Mouse (Mus musculus) midbrain, embryonic 12.5 days (tissue): ENCODE results near the gene Eps8l3. TPM values are rescaled to one million over a fixed set of nuclear protein-coding genes. Genes with fewer than 3 reads are reported as not detected.
A peak's percentile ranks its signal among the peaks of the same experiment; 100 is the strongest.

Experiments
- ATAC-seq: fragments of 200-750 bp; cut with Nextera tagmentation; 2 replicates; pipeline ENCODE4 v1.8.0; 2017; ENCODE audit warnings: low read depth, moderate TSS enrichment, moderate library complexity; ENCODE audit not compliant: low FRiP score
- H3K27ac ChIP-seq: fragments of 300-500 bp; sonication (generic); replicated peaks from 2 replicates; pipeline ENCODE4 v1.5.1; 2016; ENCODE audit warnings: mild to moderate bottlenecking
- H3K27me3 ChIP-seq: fragments of 300-500 bp; sonication (generic); 2 replicates; pipeline ENCODE4 v1.6.1; 2016; ENCODE audit warnings: mild to moderate bottlenecking
- H3K36me3 ChIP-seq: fragments of 300-500 bp; sonication (generic); 2 replicates; pipeline ENCODE4 v1.6.1; 2016
- H3K4me1 ChIP-seq: fragments of 300-500 bp; sonication (generic); 2 replicates; pipeline ENCODE4 v1.6.1; 2016
- H3K4me2 ChIP-seq: fragments of 300-500 bp; sonication (generic); replicated peaks from 2 replicates; pipeline ENCODE4 v1.6.1; 2016; ENCODE audit warnings: mild to moderate bottlenecking, moderate library complexity
- H3K4me3 ChIP-seq: fragments of 300-500 bp; sonication (generic); 2 replicates; pipeline ENCODE4 v1.5.1; 2016; ENCODE audit warnings: mild to moderate bottlenecking
- H3K9ac ChIP-seq: fragments of 300-500 bp; sonication (generic); replicated peaks from 2 replicates; pipeline ENCODE4 v1.6.1; 2016; ENCODE audit warnings: mild to moderate bottlenecking, moderate library complexity
- H3K9me3 ChIP-seq: fragments of 300-500 bp; sonication (generic); 2 replicates; pipeline ENCODE4 v1.6.1; 2016; ENCODE audit warnings: mild to moderate bottlenecking
- WGBS: fragments of 180-500 bp; shearing (Covaris S2); methylation state at CpG from one replicate; pipeline ENCODE4 v1.1.7; 2016; 5-methylcytosine and 5-hydroxymethylcytosine counted together
- polyA plus RNA-seq: library from polyadenylated mRNA; unstranded; fragments of >200 nt; fragmentation: Nextera tagmentation; extraction: Ambion mirVana; gene quantifications from 2 replicates; pipeline ENCODE4 v1.2.1, GENCODE M21; 2016

Eps8l3 gene
- polyA plus RNA-seq = not detected in 2 replicates

GRCm38 (mm10) chr3:107877005-107877404, at the start of gene Eps8l3:
TSS of gene Eps8l3 (plus strand) at chr3:107877229.
- WGBS = 88% methylated on average over 5 of the region's 5 CpGs
- Histone ChIP-seq H3K36me3 (no peaks in the 10 kb centered on the region), H3K4me1 (no peaks in the 10 kb centered on the region), H3K9ac (no peak within 1 kb of the TSS), H3K4me2 (no peak within 1 kb of the TSS), H3K27ac (no peak within 1 kb of the TSS), H3K4me3 (no peak within 1 kb of the TSS), H3K9me3 (no peaks in the 10 kb centered on the region), H3K27me3 (no peaks in the 10 kb centered on the region)
- no peak for ATAC-seq

GRCm38 (mm10) chr3:107827873-107828405, 49.1 kb upstream of the Eps8l3 start:
- H3K4me3 ChIP-seq = no peak overlapping the region
- peaks cover 11% of the 10 kb centered on the region for H3K4me1 ChIP-seq
- ATAC-seq = no peak
- H3K36me3 ChIP-seq = no peaks in the 10 kb centered on the region
- no peak overlapping the region for H3K9ac ChIP-seq
- no peak overlapping the region for H3K4me2 ChIP-seq
- H3K9me3 ChIP-seq = no peaks in the 10 kb centered on the region
- no peak overlapping the region for H3K27ac ChIP-seq
- WGBS = 89% methylated on average over 10 of the region's 10 CpGs
- H3K27me3 ChIP-seq = no peaks in the 10 kb centered on the region

- no peak overlapping the region for H3K27ac ChIP-seq
- WGBS = 63% methylated on average over 5 of the region's 5 CpGs
Measured at GRCm38 (mm10) chr3:107828518-107828917, 48.5 kb upstream of the Eps8l3 start.

GRCm38 (mm10) chr3:107828997-107829396, 48.0 kb upstream of the Eps8l3 start:
- no peak overlapping the region for H3K27ac ChIP-seq
- no peak overlapping the region for H3K4me3 ChIP-seq
- H3K36me3 ChIP-seq = no peaks in the 10 kb centered on the region
- 79% methylated on average over 4 of the region's 4 CpGs for WGBS
- no peaks in the 10 kb centered on the region for H3K27me3 ChIP-seq
- no peak overlapping the region for H3K9ac ChIP-seq
- no peak overlapping the region for H3K4me2 ChIP-seq
- peaks cover 21% of the 10 kb centered on the region for H3K4me1 ChIP-seq
- H3K9me3 ChIP-seq = no peaks in the 10 kb centered on the region
- no peak for ATAC-seq

More at GRCm38 (mm10) chr3:107828518-107828917, 48.5 kb upstream of the Eps8l3 start:
- no peaks in the 10 kb centered on the region for H3K36me3 ChIP-seq
- peaks cover 17% of the 10 kb centered on the region for H3K4me1 ChIP-seq
- no peaks in the 10 kb centered on the region for H3K9me3 ChIP-seq
- no peaks in the 10 kb centered on the region for H3K27me3 ChIP-seq
- H3K4me2 ChIP-seq = no peak overlapping the region
- H3K4me3 ChIP-seq = no peak overlapping the region
- ATAC-seq = no peak
- no peak overlapping the region for H3K9ac ChIP-seq

- 72% methylated on average over 14 of the region's 14 CpGs for WGBS
- no peak overlapping the region for H3K9ac ChIP-seq
- H3K4me3 ChIP-seq = no peak overlapping the region
- peaks cover 27% of the 10 kb centered on the region for H3K4me1 ChIP-seq
- ATAC-seq = no peak
- H3K36me3 ChIP-seq = no peaks in the 10 kb centered on the region
- H3K27ac ChIP-seq = no peak overlapping the region
- no peak overlapping the region for H3K4me2 ChIP-seq
- H3K27me3 ChIP-seq = no peaks in the 10 kb centered on the region
- H3K9me3 ChIP-seq = no peaks in the 10 kb centered on the region
Measured at GRCm38 (mm10) chr3:107829625-107830024, 47.4 kb upstream of the Eps8l3 start.

GRCm38 (mm10) chr3:107831875-107832554, 45.0 kb upstream of the Eps8l3 start:
- WGBS = 69% methylated on average over 10 of the region's 10 CpGs
- no peak overlapping the region for H3K4me2 ChIP-seq
- no peaks in the 10 kb centered on the region for H3K27me3 ChIP-seq
- no peak overlapping the region for H3K4me3 ChIP-seq
- no peaks in the 10 kb centered on the region for H3K36me3 ChIP-seq
- peaks cover 28% of the 10 kb centered on the region for H3K4me1 ChIP-seq
- no peak for ATAC-seq
- H3K27ac ChIP-seq = no peak overlapping the region
- no peak overlapping the region for H3K9ac ChIP-seq
- no peaks in the 10 kb centered on the region for H3K9me3 ChIP-seq

GRCm38 (mm10) chr3:107832645-107833044, 44.4 kb upstream of the Eps8l3 start:
- H3K27me3 ChIP-seq = no peaks in the 10 kb centered on the region
- H3K4me2 ChIP-seq = no peak overlapping the region
- peaks cover 28% of the 10 kb centered on the region for H3K4me1 ChIP-seq
- H3K36me3 ChIP-seq = no peaks in the 10 kb centered on the region
- ATAC-seq = no peak
- WGBS = 63% methylated on average over 6 of the region's 6 CpGs
- no peak overlapping the region for H3K4me3 ChIP-seq
- no peak overlapping the region for H3K27ac ChIP-seq
- H3K9me3 ChIP-seq = no peaks in the 10 kb centered on the region
- no peak overlapping the region for H3K9ac ChIP-seq

GRCm38 (mm10) chr3:107833370-107833769, 43.7 kb upstream of the Eps8l3 start:
- no peak overlapping the region; the same call in 1 of the 2 replicates for H3K27ac ChIP-seq
- ATAC-seq = no peak
- H3K4me1 ChIP-seq = peaks cover 28% of the 10 kb centered on the region
- no peaks in the 10 kb centered on the region for H3K9me3 ChIP-seq
- no peak overlapping the region for H3K9ac ChIP-seq
- H3K4me2 ChIP-seq = no peak overlapping the region
- H3K27me3 ChIP-seq = no peaks in the 10 kb centered on the region
- WGBS = 73% methylated on average over 1 of the region's 1 CpGs
- no peaks in the 10 kb centered on the region for H3K36me3 ChIP-seq
- no peak overlapping the region for H3K4me3 ChIP-seq

GRCm38 (mm10) chr3:107833872-107834341, 43.1 kb upstream of the Eps8l3 start:
- H3K27me3 ChIP-seq = no peaks in the 10 kb centered on the region
- peaks cover 28% of the 10 kb centered on the region for H3K4me1 ChIP-seq
- H3K36me3 ChIP-seq = no peaks in the 10 kb centered on the region
- 21% methylated on average over 4 of the region's 4 CpGs for WGBS
- peak; percentile 93 for ATAC-seq
- H3K9me3 ChIP-seq = no peaks in the 10 kb centered on the region
- H3K4me2 ChIP-seq = no peak overlapping the region
- H3K27ac ChIP-seq = peak overlapping the region; percentile 60
- H3K9ac ChIP-seq = no peak overlapping the region
- H3K4me3 ChIP-seq = no peak overlapping the region

GRCm38 (mm10) chr3:107835301-107835700, 41.7 kb upstream of the Eps8l3 start:
- Histone ChIP-seq H3K36me3 (no peaks in the 10 kb centered on the region), H3K4me2 (no peak overlapping the region), H3K4me3 (no peak overlapping the region), H3K4me1 (peaks cover 28% of the 10 kb centered on the region), H3K27ac (no peak overlapping the region), H3K27me3 (no peaks in the 10 kb centered on the region), H3K9ac (no peak overlapping the region), H3K9me3 (no peaks in the 10 kb centered on the region)
- WGBS = 93% methylated on average over 5 of the region's 5 CpGs
- no peak for ATAC-seq

- WGBS = 91% methylated on average over 5 of the region's 5 CpGs
- Histone ChIP-seq H3K9ac (no peak overlapping the region), H3K4me2 (no peak overlapping the region), H3K36me3 (no peaks in the 10 kb centered on the region), H3K9me3 (no peaks in the 10 kb centered on the region), H3K27ac (no peak overlapping the region), H3K4me3 (no peak overlapping the region), H3K4me1 (peaks cover 7% of the 10 kb centered on the region), H3K27me3 (no peaks in the 10 kb centered on the region)
- no peak for ATAC-seq
Measured at GRCm38 (mm10) chr3:107839855-107840254, 37.2 kb upstream of the Eps8l3 start.

- Histone ChIP-seq H3K4me3 (no peak overlapping the region), H3K4me1 (peaks cover 7% of the 10 kb centered on the region), H3K27ac (no peak overlapping the region), H3K36me3 (no peaks in the 10 kb centered on the region), H3K4me2 (no peak overlapping the region), H3K27me3 (no peaks in the 10 kb centered on the region), H3K9me3 (no peaks in the 10 kb centered on the region), H3K9ac (no peak overlapping the region)
- WGBS = 92% methylated on average over 7 of the region's 7 CpGs
- no peak for ATAC-seq
Measured at GRCm38 (mm10) chr3:107840855-107841254, 36.2 kb upstream of the Eps8l3 start.
